Mouse (Mus musculus): ENCODE measurements around the gene Lbx2. TPM values are rescaled to one million over a fixed set of nuclear protein-coding genes. Genes with fewer than 3 reads are reported as not detected.

The Lbx2 gene
- polyA plus RNA-seq, 1 experiment from 2014 or later, result not detected

DNA sequence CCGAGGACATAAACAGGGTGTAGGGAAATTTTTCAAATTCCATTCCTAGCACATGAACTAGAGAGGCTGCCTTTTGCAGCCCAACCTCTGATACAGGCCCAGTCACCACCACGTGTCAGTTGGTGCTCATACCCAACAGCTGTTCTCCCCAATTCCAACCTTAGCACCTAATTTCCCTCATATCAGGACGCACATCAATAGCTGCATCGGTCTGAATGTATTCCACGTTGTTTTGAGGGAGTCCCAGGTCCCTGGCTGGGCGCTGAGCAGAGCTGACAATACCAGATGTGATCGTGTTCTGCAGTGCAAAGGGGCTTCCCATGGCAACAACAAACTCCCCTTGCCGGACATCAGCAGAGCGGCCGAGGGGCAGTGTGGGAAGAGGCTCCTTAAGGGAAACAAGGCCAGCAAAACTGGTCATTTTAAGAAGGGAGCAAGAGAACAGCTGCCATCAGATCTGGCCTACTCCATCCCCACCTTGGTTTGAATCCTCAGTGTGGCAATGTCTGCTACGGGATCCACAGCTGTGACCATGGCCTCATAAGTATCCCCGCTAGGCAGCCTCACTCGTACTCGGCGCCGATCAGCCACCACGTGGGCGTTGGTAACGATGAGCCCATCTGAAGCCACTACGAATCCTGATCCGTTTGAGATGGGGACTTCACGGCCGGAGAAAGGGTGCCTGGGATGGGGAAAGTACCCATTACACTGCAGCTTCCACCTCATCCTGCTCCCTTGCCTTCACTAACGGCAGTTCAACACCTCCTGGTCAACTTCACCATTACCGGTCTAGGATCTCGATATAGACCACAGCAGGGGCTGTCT, 32.8 kb upstream of the Lbx2 start:
- Histone ChIP-seq H3K9me3 (replicated peaks; ENCODE audit: control insufficient read depth, low read length) (no peaks in the 10 kb centered on the region), H3K27me3 (replicated peaks; ENCODE audit: control insufficient read depth, insufficient read depth, low read length) (no peaks in the 10 kb centered on the region), H3K36me3 (ENCODE audit: control insufficient read depth, insufficient read depth, low read length) (peaks cover 28% of the 10 kb centered on the region), H3K27ac (ENCODE audit: low read depth, low read length) (peak overlapping the region; percentile 62; the same call in 1 of the 2 replicates), H3K4me1 (ENCODE audit: control insufficient read depth, insufficient read depth, low read length) (peaks cover 18% of the 10 kb centered on the region), H3K4me3 (ENCODE audit: low read depth, low read length) (peak overlapping the region; percentile 96), H3K9ac (ENCODE audit: low read length) (peak overlapping the region; percentile 90), H3K4me2 (ENCODE audit: low read length) (peak overlapping the region; percentile 87)
- ATAC-seq, result peak; percentile 4; the same call in 1 of the 2 replicates
- 4% methylated on average over 26 of the region's 26 CpGs for WGBS
- peak; percentile 37 for DNase-seq (ENCODE audit: low spot score)

DNA sequence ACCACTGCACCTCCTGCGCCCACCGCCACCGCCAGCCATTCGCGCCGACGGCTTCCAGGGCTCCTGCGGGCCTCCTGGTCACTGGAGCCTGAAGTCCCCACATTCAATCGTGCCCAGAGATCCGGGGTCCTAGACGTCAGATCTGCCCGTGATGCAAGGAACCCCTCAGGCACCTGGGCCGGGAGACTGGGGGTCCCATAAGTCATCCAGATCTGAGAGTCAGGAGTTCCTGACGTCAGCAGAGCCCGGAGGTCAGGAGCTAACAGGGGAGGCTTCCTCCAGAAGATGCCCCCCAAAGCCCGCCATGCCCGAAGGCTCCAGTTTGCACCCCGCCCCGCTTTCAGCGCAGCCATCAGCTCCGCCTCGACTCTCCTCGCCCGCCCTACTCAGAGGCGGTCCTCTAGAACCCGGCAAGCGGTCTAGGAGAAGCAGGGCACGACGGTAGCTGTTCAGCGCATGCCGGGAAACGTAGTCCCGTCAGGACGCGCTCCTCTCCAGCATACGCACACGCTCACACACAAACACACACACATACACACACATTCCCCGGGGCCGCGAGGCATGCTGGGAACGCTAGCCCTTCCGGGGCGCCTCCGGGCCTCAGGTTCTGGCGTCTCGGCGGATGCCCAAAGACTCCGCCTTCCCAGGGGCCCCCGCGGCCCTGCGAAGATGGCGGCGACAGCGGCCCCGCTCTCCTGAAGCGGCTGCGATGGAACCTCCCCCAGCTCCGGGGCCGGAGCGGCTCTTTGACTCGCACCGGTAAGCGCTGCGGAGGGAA, 31.9 kb upstream of the Lbx2 start, which contains the start of gene Aup1:
Gene Aup1 (plus strand): TSS at position 448 of the 778 bp plus-strand sequence.
- peaks cover 28% of the 10 kb centered on the region for H3K36me3 ChIP-seq (ENCODE audit: control insufficient read depth, insufficient read depth, low read length)
- H3K4me3 ChIP-seq (ENCODE audit: low read depth, low read length), result peak within 1 kb of the TSS; percentile 96
- under 1% methylated on average over 59 of the region's 64 CpGs for WGBS
- no peaks in the 10 kb centered on the region for H3K27me3 ChIP-seq (replicated peaks; ENCODE audit: control insufficient read depth, insufficient read depth, low read length)
- peak within 1 kb of the TSS; percentile 87 for H3K4me2 ChIP-seq (ENCODE audit: low read length)
- DNase-seq (ENCODE audit: low spot score) (peak; percentile 99), ATAC-seq (peak; percentile 98)
- peak within 1 kb of the TSS; percentile 82 for H3K27ac ChIP-seq (ENCODE audit: low read depth, low read length)
- peak within 1 kb of the TSS; percentile 90 for H3K9ac ChIP-seq (ENCODE audit: low read length)
- peaks cover 18% of the 10 kb centered on the region for H3K4me1 ChIP-seq (ENCODE audit: control insufficient read depth, insufficient read depth, low read length)
- no peaks in the 10 kb centered on the region for H3K9me3 ChIP-seq (replicated peaks; ENCODE audit: control insufficient read depth, low read length)

DNA sequence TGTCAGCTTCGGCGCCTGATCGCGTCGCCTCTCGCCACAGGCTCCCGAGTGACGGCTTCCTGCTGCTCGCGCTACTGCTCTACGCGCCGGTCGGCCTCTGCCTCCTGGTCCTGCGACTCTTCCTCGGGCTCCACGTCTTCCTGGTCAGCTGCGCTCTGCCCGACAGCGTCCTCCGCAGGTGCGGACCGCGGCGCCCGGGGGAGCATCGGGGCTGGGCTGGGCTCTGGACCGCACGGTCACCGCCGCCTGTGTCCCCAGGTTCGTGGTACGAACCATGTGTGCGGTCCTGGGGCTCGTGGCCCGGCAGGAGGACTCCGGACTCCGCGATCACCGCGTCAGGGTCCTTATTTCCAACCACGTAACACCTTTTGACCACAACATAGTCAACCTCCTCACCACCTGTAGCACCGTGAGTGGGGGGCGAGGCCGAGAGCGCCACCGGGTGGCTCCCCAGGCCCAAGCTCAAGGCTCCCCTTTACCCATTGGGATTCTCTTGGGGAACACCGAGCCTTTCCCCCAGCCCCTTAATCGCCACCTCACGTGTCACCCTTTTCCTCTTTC, 31.2 kb upstream of the Lbx2 start, which contains the start of gene Htra2:
Gene Htra2 (minus strand): TSS at position 403 of the 561 bp plus-strand sequence.
- ATAC-seq (peak; percentile 43; the same call in 1 of the 2 replicates), DNase-seq (ENCODE audit: low spot score) (no peak)
- peak within 1 kb of the TSS; percentile 96 for H3K4me3 ChIP-seq (ENCODE audit: low read depth, low read length)
- peaks cover 18% of the 10 kb centered on the region for H3K4me1 ChIP-seq (ENCODE audit: control insufficient read depth, insufficient read depth, low read length)
- H3K27ac ChIP-seq (ENCODE audit: low read depth, low read length), result peak within 1 kb of the TSS; percentile 82
- peaks cover 28% of the 10 kb centered on the region for H3K36me3 ChIP-seq (ENCODE audit: control insufficient read depth, insufficient read depth, low read length)
- H3K27me3 ChIP-seq (replicated peaks; ENCODE audit: control insufficient read depth, insufficient read depth, low read length), result no peaks in the 10 kb centered on the region
- peak within 1 kb of the TSS; percentile 87 for H3K4me2 ChIP-seq (ENCODE audit: low read length)
- WGBS, result under 1% methylated on average over 48 of the region's 50 CpGs
- no peaks in the 10 kb centered on the region for H3K9me3 ChIP-seq (replicated peaks; ENCODE audit: control insufficient read depth, low read length)
- peak within 1 kb of the TSS; percentile 90 for H3K9ac ChIP-seq (ENCODE audit: low read length)

DNA sequence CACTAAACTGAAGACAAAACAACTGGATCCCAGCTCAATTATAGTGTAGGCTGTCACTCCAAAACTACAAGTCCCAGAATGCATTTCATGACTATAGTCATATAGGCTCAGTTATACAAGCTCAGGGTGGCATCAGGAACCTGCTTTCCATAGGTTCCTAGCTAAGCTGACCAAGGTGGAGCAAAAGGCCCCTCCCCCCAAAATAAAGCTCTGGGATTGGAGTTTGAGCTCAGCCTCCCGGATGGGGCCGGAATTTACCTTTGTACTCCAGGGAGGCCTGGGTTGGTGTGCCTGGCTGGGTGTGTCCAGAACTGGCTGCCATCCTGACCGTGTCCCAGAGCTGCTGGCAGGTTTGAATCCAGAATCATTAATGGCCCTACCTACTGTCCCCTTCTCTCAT, 28.4 kb upstream of the Lbx2 start, which contains the start of gene Dqx1:
Gene Dqx1 (plus strand): TSS at position 55 of the 400 bp plus-strand sequence.
- H3K27me3 ChIP-seq (replicated peaks; ENCODE audit: control insufficient read depth, insufficient read depth, low read length), result peaks cover 9% of the 10 kb centered on the region
- no peaks in the 10 kb centered on the region for H3K9me3 ChIP-seq (replicated peaks; ENCODE audit: control insufficient read depth, low read length)
- peaks cover 15% of the 10 kb centered on the region for H3K36me3 ChIP-seq (ENCODE audit: control insufficient read depth, insufficient read depth, low read length)
- H3K4me1 ChIP-seq (ENCODE audit: control insufficient read depth, insufficient read depth, low read length), result peaks cover 15% of the 10 kb centered on the region
- no peak within 1 kb of the TSS for H3K4me3 ChIP-seq (ENCODE audit: low read depth, low read length)
- 45% methylated on average over 3 of the region's 3 CpGs for WGBS
- H3K27ac ChIP-seq (ENCODE audit: low read depth, low read length), result no peak within 1 kb of the TSS
- ATAC-seq, result no peak
- no peak within 1 kb of the TSS for H3K9ac ChIP-seq (ENCODE audit: low read length)
- DNase-seq (ENCODE audit: low spot score), result peak; percentile 42
- no peak within 1 kb of the TSS for H3K4me2 ChIP-seq (ENCODE audit: low read length)

DNA sequence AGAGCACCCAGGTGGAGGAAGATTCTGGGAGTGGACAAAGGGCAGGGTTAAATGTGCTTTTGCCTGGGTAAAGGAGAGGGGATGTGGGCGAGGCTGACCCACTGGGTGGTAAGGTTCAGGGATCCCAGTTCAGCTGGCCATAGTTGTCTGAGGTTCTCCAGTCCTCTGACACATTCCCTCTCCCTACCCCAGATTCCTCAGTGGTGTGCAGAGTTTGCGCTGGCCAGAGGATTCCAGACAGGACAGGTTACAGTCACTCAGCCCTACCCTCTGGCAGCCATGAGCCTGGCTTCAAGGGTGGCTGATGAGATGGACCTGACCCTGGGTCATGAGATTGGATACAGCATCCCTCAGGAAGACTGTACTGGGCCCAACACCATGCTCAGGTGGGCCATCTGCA, 27.4 kb upstream of the Lbx2 start:
- Histone ChIP-seq H3K36me3 (ENCODE audit: control insufficient read depth, insufficient read depth, low read length) (peaks cover 15% of the 10 kb centered on the region), H3K9me3 (replicated peaks; ENCODE audit: control insufficient read depth, low read length) (no peaks in the 10 kb centered on the region), H3K9ac (ENCODE audit: low read length) (no peak overlapping the region), H3K27me3 (replicated peaks; ENCODE audit: control insufficient read depth, insufficient read depth, low read length) (peaks cover 16% of the 10 kb centered on the region), H3K4me2 (ENCODE audit: low read length) (no peak overlapping the region), H3K27ac (ENCODE audit: low read depth, low read length) (no peak overlapping the region), H3K4me3 (ENCODE audit: low read depth, low read length) (no peak overlapping the region), H3K4me1 (ENCODE audit: control insufficient read depth, insufficient read depth, low read length) (peaks cover 8% of the 10 kb centered on the region)
- 63% methylated on average over 2 of the region's 2 CpGs for WGBS
- DNase-seq (ENCODE audit: low spot score) (no peak), ATAC-seq (no peak)

DNA sequence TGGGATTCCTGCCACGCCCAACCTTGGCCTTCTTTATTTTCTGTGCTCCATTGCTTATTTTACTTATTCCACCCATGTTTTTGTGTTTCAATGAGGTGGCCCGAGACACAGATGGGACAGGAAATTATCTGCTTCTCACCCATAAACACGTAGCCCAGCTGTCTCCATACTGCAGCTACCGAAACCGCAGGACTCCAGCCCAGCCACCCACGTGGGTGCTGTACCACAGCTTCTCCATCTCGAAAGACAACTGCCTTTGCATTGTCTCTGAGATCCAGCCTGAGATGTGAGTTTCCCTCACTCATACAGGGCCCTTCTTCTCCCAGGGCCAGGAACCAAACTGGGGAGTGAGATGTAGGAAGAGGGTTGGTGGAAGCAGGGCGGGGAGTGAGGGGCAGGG, 20.2 kb upstream of the Lbx2 start:
- no peak for ATAC-seq
- H3K36me3 ChIP-seq (ENCODE audit: control insufficient read depth, insufficient read depth, low read length), result no peaks in the 10 kb centered on the region
- no peak overlapping the region for H3K27ac ChIP-seq (ENCODE audit: low read depth, low read length)
- H3K4me3 ChIP-seq (ENCODE audit: low read depth, low read length), result no peak overlapping the region
- H3K4me2 ChIP-seq (ENCODE audit: low read length), result no peak overlapping the region
- H3K4me1 ChIP-seq (ENCODE audit: control insufficient read depth, insufficient read depth, low read length), result no peaks in the 10 kb centered on the region; the same call in 1 of the 2 replicates
- WGBS, result 33% methylated on average over 8 of the region's 8 CpGs
- no peak for DNase-seq (ENCODE audit: low spot score)
- no peak overlapping the region for H3K9ac ChIP-seq (ENCODE audit: low read length)
- H3K9me3 ChIP-seq (replicated peaks; ENCODE audit: control insufficient read depth, low read length), result no peaks in the 10 kb centered on the region
- H3K27me3 ChIP-seq (replicated peaks; ENCODE audit: control insufficient read depth, insufficient read depth, low read length), result peaks cover 80% of the 10 kb centered on the region

DNA sequence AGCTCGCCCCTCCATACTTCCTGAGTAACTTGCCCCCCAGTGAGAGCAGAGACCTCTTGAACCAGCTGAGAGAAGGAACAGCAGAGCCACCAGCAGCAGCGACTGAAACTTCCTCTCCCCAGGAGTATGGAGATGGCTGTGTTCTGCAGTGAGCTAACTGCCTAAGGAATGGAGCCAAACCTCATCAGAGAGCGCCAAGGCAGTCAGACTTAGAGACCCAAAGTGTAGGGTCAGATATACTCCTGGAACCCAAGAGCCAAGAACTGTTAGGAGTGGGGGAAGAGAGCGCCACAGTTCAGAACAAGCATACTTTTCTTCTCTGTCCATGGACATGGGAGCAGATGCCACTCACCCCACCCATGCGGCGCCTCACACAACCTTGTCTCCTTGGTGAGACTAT, 19.7 kb upstream of the Lbx2 start:
- Histone ChIP-seq H3K4me2 (ENCODE audit: low read length) (no peak overlapping the region), H3K4me1 (ENCODE audit: control insufficient read depth, insufficient read depth, low read length) (no peaks in the 10 kb centered on the region; the same call in 1 of the 2 replicates), H3K9ac (ENCODE audit: low read length) (no peak overlapping the region), H3K36me3 (ENCODE audit: control insufficient read depth, insufficient read depth, low read length) (no peaks in the 10 kb centered on the region), H3K4me3 (ENCODE audit: low read depth, low read length) (no peak overlapping the region), H3K9me3 (replicated peaks; ENCODE audit: control insufficient read depth, low read length) (no peaks in the 10 kb centered on the region), H3K27me3 (replicated peaks; ENCODE audit: control insufficient read depth, insufficient read depth, low read length) (peaks cover 85% of the 10 kb centered on the region), H3K27ac (ENCODE audit: low read depth, low read length) (no peak overlapping the region)
- no peak for DNase-seq (ENCODE audit: low spot score)
- WGBS, result 30% methylated on average over 6 of the region's 6 CpGs
- ATAC-seq, result no peak

DNA sequence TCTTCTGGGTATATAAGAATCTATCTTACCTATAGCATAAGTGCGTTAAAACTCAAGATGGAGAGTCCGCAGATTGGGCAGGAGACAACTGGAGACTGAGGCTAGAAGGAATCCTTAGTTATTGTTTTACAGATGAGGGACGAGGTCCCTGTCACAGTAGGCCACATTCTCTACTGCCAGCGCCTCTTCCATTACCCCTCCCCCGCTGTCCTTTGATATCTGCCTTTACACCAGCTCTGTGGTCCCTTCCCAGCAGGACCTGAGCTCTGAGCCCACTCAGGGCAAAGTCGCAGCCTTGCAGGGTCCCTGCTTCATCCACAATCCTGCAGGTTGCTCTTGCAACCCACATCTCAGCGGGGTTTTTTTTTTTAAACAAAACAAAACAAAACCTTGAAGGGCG, 17.9 kb upstream of the Lbx2 start:
- Histone ChIP-seq H3K36me3 (ENCODE audit: control insufficient read depth, insufficient read depth, low read length) (no peaks in the 10 kb centered on the region), H3K4me3 (ENCODE audit: low read depth, low read length) (peak overlapping the region; percentile 10; the same call in 1 of the 2 replicates), H3K27me3 (replicated peaks; ENCODE audit: control insufficient read depth, insufficient read depth, low read length) (peaks cover 93% of the 10 kb centered on the region), H3K9ac (ENCODE audit: low read length) (no peak overlapping the region), H3K27ac (ENCODE audit: low read depth, low read length) (no peak overlapping the region), H3K4me1 (ENCODE audit: control insufficient read depth, insufficient read depth, low read length) (no peaks in the 10 kb centered on the region; the same call in 1 of the 2 replicates), H3K9me3 (replicated peaks; ENCODE audit: control insufficient read depth, low read length) (no peaks in the 10 kb centered on the region), H3K4me2 (ENCODE audit: low read length) (no peak overlapping the region)
- DNase-seq (ENCODE audit: low spot score), result no peak
- WGBS, result 6% methylated on average over 8 of the region's 8 CpGs
- no peak for ATAC-seq
